In genomic region chr11:69384979-69385378, GRCm38 (mm10) we compare ENCODE assay signal across 27 mouse cellular contexts. TPM values are rescaled to one million over a fixed set of nuclear protein-coding genes. Genes with fewer than 3 reads are reported as not detected.
DNase-seq lines count a peak whose midpoint lies in the region; ATAC-seq and TF ChIP-seq lines count a peak whose summit lies in the region.
"Had no signal": no experiment of that assay in that cellular context is flagged by ENCODE, and none has a peak within 500 bp of the region (broad histone marks: within the 10 kb centered on the region; RNA-seq: fewer than 3 reads in every experiment).

No protein-coding gene starts in this region.

- peaks cover 15% of the 10 kb centered on the region; the same call in 1 of the 2 replicates for H3K36me3 ChIP-seq in limb, embryonic 13.5 days
- H3K36me3 ChIP-seq in limb, embryonic 10.5 days: peaks cover 16% of the 10 kb centered on the region; the same call in 1 of the 2 replicates
- H3K36me3 ChIP-seq in kidney, adult 2 months (ENCODE audit: control insufficient read depth, insufficient read depth, low read length): no peaks in the 10 kb centered on the region
- H3K36me3 ChIP-seq: embryonic facial prominence, embryonic 12.5 days; forebrain, embryonic 12.5 days; lung, embryonic 15.5 days; neural tube, embryonic 12.5 days had no signal

- no peaks in the 10 kb centered on the region for H3K9me3 ChIP-seq in limb, embryonic 13.5 days
- no peaks in the 10 kb centered on the region for H3K9me3 ChIP-seq in limb, embryonic 10.5 days (replicated peaks)
- H3K9me3 ChIP-seq: embryonic facial prominence, embryonic 12.5 days; forebrain, embryonic 12.5 days; G1E; limb, embryonic 12.5 days; lung, embryonic 15.5 days; neural tube, embryonic 12.5 days had no signal

- 75% methylated on average over 6 of the region's 6 CpGs for WGBS in limb, embryonic 13.5 days
- WGBS in limb, embryonic 10.5 days: 84% methylated on average over 6 of the region's 6 CpGs
- 52% methylated on average over 6 of the region's 6 CpGs for WGBS in kidney, adult 2 months

- no peak for ATAC-seq in limb, embryonic 13.5 days (ENCODE audit: low FRiP score, low read depth)
- ATAC-seq in erythroblast, adult 5-6 weeks (replicated peaks; ENCODE audit: low FRiP score, poor library complexity, severe bottlenecking): no peak

- TF ChIP-seq CTCF in kidney, adult 2 months (conservative IDR thresholded peaks at IDR 0.05; ENCODE audit: insufficient read depth, insufficient read length, low read depth, low read length): no peak

- H3K27ac ChIP-seq in limb, embryonic 13.5 days: no peak overlapping the region
- no peak overlapping the region for H3K27ac ChIP-seq in limb, embryonic 10.5 days
- peak overlapping the region; percentile 34; the same call in 1 of the 2 replicates for H3K27ac ChIP-seq in kidney, adult 2 months (ENCODE audit: insufficient read depth, low read depth, low read length)
- H3K27ac ChIP-seq: embryonic facial prominence, embryonic 12.5 days; forebrain, embryonic 12.5 days; layer of hippocampus, adult 2 months; limb, embryonic 12.5 days; liver, embryonic 14.5 days; lung, embryonic 15.5 days; neural tube, embryonic 12.5 days had no signal

- no peak for TF ChIP-seq POLR2A in kidney, adult 2 months (IDR thresholded peaks at IDR 0.05; ENCODE audit: low read depth, low read length)

- no peaks in the 10 kb centered on the region for H3K27me3 ChIP-seq in limb, embryonic 13.5 days
- no peaks in the 10 kb centered on the region for H3K27me3 ChIP-seq in limb, embryonic 10.5 days (ENCODE audit: low read depth, poor library complexity, severe bottlenecking)
- H3K27me3 ChIP-seq in kidney, adult 2 months (replicated peaks; ENCODE audit: control insufficient read depth, insufficient read depth, low read length): no peaks in the 10 kb centered on the region
- H3K27me3 ChIP-seq: CH12.LX; embryonic facial prominence, embryonic 12.5 days; forebrain, embryonic 12.5 days; limb, embryonic 12.5 days; lung, embryonic 15.5 days; neural tube, embryonic 12.5 days had no signal

- peaks cover 11% of the 10 kb centered on the region; the same call in 1 of the 2 replicates for H3K4me1 ChIP-seq in limb, embryonic 13.5 days
- H3K4me1 ChIP-seq in limb, embryonic 10.5 days: 0 out of 2 replicates have a peak, but pooled peaks cover 2% of the 10 kb centered on the region
- peaks cover 36% of the 10 kb centered on the region; the same call in 1 of the 2 replicates for H3K4me1 ChIP-seq in kidney, adult 2 months (ENCODE audit: control insufficient read depth, insufficient read depth, low read length)
- H3K4me1 ChIP-seq: limb, embryonic 12.5 days; neural tube, embryonic 12.5 days had no signal

- no peak overlapping the region for H3K4me2 ChIP-seq in limb, embryonic 13.5 days (replicated peaks)
- H3K4me2 ChIP-seq: embryonic facial prominence, embryonic 12.5 days; forebrain, embryonic 12.5 days; limb, embryonic 12.5 days; lung, embryonic 15.5 days; neural tube, embryonic 12.5 days had no signal

- no peak overlapping the region for H3K4me3 ChIP-seq in limb, embryonic 13.5 days
- H3K4me3 ChIP-seq in limb, embryonic 10.5 days: no peak overlapping the region
- no peak overlapping the region for H3K4me3 ChIP-seq in kidney, adult 2 months (ENCODE audit: insufficient read depth, low read depth, low read length)
- H3K4me3 ChIP-seq: embryonic facial prominence, embryonic 12.5 days; erythroblast, embryonic 14.5 days; forebrain, embryonic 12.5 days; layer of hippocampus, adult 2 months; limb, embryonic 12.5 days; lung, embryonic 15.5 days; neural tube, embryonic 12.5 days had no signal

- 0 out of 2 replicates have a peak overlapping the region, but pooled peaks have one; percentile 25 for H3K9ac ChIP-seq in limb, embryonic 13.5 days
- H3K9ac ChIP-seq: embryonic facial prominence, embryonic 12.5 days; forebrain, embryonic 12.5 days; limb, embryonic 12.5 days; liver, embryonic 14.5 days; neural tube, embryonic 12.5 days had no signal

- no peak for DNase-seq in limb, embryonic 10.5 days (ENCODE audit: low spot score)
- DNase-seq in kidney, adult 2 months: peak; percentile 94
- DNase-seq in kidney, postnatal 14 days: peak; percentile 83
- no peak for DNase-seq in layer of hippocampus, postnatal 25 days (ENCODE audit: extremely low spot score in 1 of 2, low spot score in 1 of 2)
- DNase-seq in right cerebral cortex, adult 18-20 months: no peak
- DNase-seq: adrenal gland, adult 8-10 months; B cell, adult 2 months; cerebellum, adult 11-12 months; cerebellum, postnatal 14 days; layer of hippocampus, postnatal 36 days; lung, postnatal 36 days; midbrain, embryonic 14.5 days; right cerebral cortex, postnatal 25 days; thymus, postnatal 25 days had no signal

RNA-seq across cellular contexts. Expression of gene Naa38, which starts 10.3 kb away (rescaled TPM):
- 127 and 137 TPM in 2 replicates for polyA plus RNA-seq in limb, embryonic 13.5 days (2015; fragmentation: Nextera tagmentation; extraction: Ambion mirVana)
- polyA plus RNA-seq in limb, embryonic 10.5 days (2016; fragmentation: Nextera tagmentation; extraction: Ambion mirVana): 140 and 151 TPM in 2 replicates
- 251 and 317 TPM in 2 replicates for polyA plus RNA-seq in kidney, adult 2 months (2012; rRNA removed)
- total RNA-seq in layer of hippocampus, postnatal 25 days (2021): 100 to 1,000 TPM; 100 to 116 TPM
- 25.6 and 30.3 TPM in 2 replicates for total RNA-seq in erythroblast, adult 5-6 weeks (2015; ENCODE audit: low replicate concordance)
- 18.5 and 25.2 TPM in 2 replicates for total RNA-seq in erythroblast, adult 5-6 weeks (2017; ENCODE audit: low replicate concordance)

RNA-seq across cellular contexts. Expression of gene Cyb5d1, which starts 10.5 kb away (rescaled TPM):
- polyA plus RNA-seq in limb, embryonic 13.5 days (2015; fragmentation: Nextera tagmentation; extraction: Ambion mirVana): 35.6 and 38.1 TPM in 2 replicates
- polyA plus RNA-seq in limb, embryonic 10.5 days (2016; fragmentation: Nextera tagmentation; extraction: Ambion mirVana): 45.2 and 51.6 TPM in 2 replicates
- polyA plus RNA-seq in kidney, adult 2 months (2012; rRNA removed): 26.6 and 27.9 TPM in 2 replicates
- 10 to 100 TPM; 40.8 to 43.6 TPM for total RNA-seq in layer of hippocampus, postnatal 25 days (2021)
- 12.5 and 16.1 TPM in 2 replicates for total RNA-seq in erythroblast, adult 5-6 weeks (2015; ENCODE audit: low replicate concordance)
- total RNA-seq in erythroblast, adult 5-6 weeks (2017; ENCODE audit: low replicate concordance): 23.5 and 31.4 TPM in 2 replicates

RNA-seq across cellular contexts. Expression of gene Tmem88, which starts 13.1 kb away (rescaled TPM):
- polyA plus RNA-seq in limb, embryonic 13.5 days (2015; fragmentation: Nextera tagmentation; extraction: Ambion mirVana): 24.0 and 25.6 TPM in 2 replicates
- polyA plus RNA-seq in limb, embryonic 10.5 days (2016; fragmentation: Nextera tagmentation; extraction: Ambion mirVana): 23.0 and 24.7 TPM in 2 replicates
- polyA plus RNA-seq in kidney, adult 2 months (2012; rRNA removed): 25.4 and 25.8 TPM in 2 replicates
- 1 to 10 TPM; 2.5 TPM for total RNA-seq in layer of hippocampus, postnatal 25 days (2021)
- not detected in 2 replicates for total RNA-seq in erythroblast, adult 5-6 weeks (2015; ENCODE audit: low replicate concordance)
- total RNA-seq in erythroblast, adult 5-6 weeks (2017; ENCODE audit: low replicate concordance): not detected in 2 replicates
- total RNA-seq: megakaryocyte-erythroid progenitor cell, adult 5-6 weeks had no signal

RNA-seq across cellular contexts. Expression of gene Chd3, which starts 15.8 kb away (rescaled TPM):
- polyA plus RNA-seq in limb, embryonic 13.5 days (2015; fragmentation: Nextera tagmentation; extraction: Ambion mirVana): 117 and 119 TPM in 2 replicates
- polyA plus RNA-seq in limb, embryonic 10.5 days (2016; fragmentation: Nextera tagmentation; extraction: Ambion mirVana): 35.1 and 70.5 TPM in 2 replicates
- polyA plus RNA-seq in kidney, adult 2 months (2012; rRNA removed): 168 and 175 TPM in 2 replicates
- total RNA-seq in layer of hippocampus, postnatal 25 days (2021): 100 to 1,000 TPM; 504 to 538 TPM
- total RNA-seq in erythroblast, adult 5-6 weeks (2015; ENCODE audit: low replicate concordance): 7.9 and 9.8 TPM in 2 replicates
- 16.8 and 18.5 TPM in 2 replicates for total RNA-seq in erythroblast, adult 5-6 weeks (2017; ENCODE audit: low replicate concordance)

RNA-seq across cellular contexts. Expression of gene Kdm6b, which starts 28.5 kb away (rescaled TPM):
- 47.3 and 49.3 TPM in 2 replicates for polyA plus RNA-seq in limb, embryonic 13.5 days (2015; fragmentation: Nextera tagmentation; extraction: Ambion mirVana)
- polyA plus RNA-seq in limb, embryonic 10.5 days (2016; fragmentation: Nextera tagmentation; extraction: Ambion mirVana): 36.6 and 40.8 TPM in 2 replicates
- 8.8 and 10.5 TPM in 2 replicates for polyA plus RNA-seq in kidney, adult 2 months (2012; rRNA removed)
- 10 to 100 TPM; 28.5 to 41.2 TPM for total RNA-seq in layer of hippocampus, postnatal 25 days (2021)
- total RNA-seq in erythroblast, adult 5-6 weeks (2015; ENCODE audit: low replicate concordance): 5.8 and 8.2 TPM in 2 replicates
- 0.84 and 1.5 TPM in 2 replicates for total RNA-seq in erythroblast, adult 5-6 weeks (2017; ENCODE audit: low replicate concordance)

Comparison
In these comparisons a context has a peak if more than half of its experiments do, and no peak if none do; other contexts are left out.
1. DNase-seq: peak in kidney, adult 2 months (single experiment) and kidney, postnatal 14 days (single experiment); none in limb, embryonic 10.5 days (single experiment), layer of hippocampus, postnatal 25 days (0 of 2) and right cerebral cortex, adult 18-20 months (single experiment).